Mouse (Mus musculus) Patski (cell line): ENCODE measurements around the gene Arhgdia. TPM values are rescaled to one million over a fixed set of nuclear protein-coding genes. Genes with fewer than 3 reads are reported as not detected.

ENCODE experiments used
- ATAC-seq: fragments of 100-300 bp; one replicate; pipeline ENCODE4 v1.8.0; 2021
- CTCF ChIA-PET: fragments of 350-600 bp; sonication (Branson Sonifier 250); formaldehyde crosslinking; loops from one replicate; lab custom pipeline; 2022; ENCODE audit warnings: inconsistent platforms; lab: Charles Lee
- POLR2A ChIA-PET: fragments of 350-600 bp; sonication (Branson Sonifier 250); formaldehyde crosslinking; loops from one replicate; lab custom pipeline; 2022; ENCODE audit warnings: antibody characterized with exemption, inconsistent platforms; lab: Charles Lee
- DNase-seq: peaks from one replicate; pipeline ENCODE4 v3.0.0-alpha.2; 2011; ENCODE audit warnings: low read depth, low spot score
- H3K27me3 ChIP-seq: fragments of 371-371 bp; one replicate; pipeline ENCODE4 v1.5.1; 2021
- CTCF ChIP-seq: fragments of 100-300 bp; IDR thresholded peaks from one replicate; pipeline ENCODE4 v1.5.1; 2021
- in situ Hi-C: fragments of 300-500 bp; cut with MboI; formaldehyde crosslinking; loops from 3 replicates; pipeline ENCODE4 v1.11.1; 2018; ENCODE audit warnings: low pct_unique_long_range_greater_than_20kb, mixed read lengths
- polyA plus RNA-seq: library from polyadenylated mRNA; unstranded; gene quantifications from one replicate; pipeline ENCODE4 v1.2.3, GENCODE M21; 2021

Arhgdia gene
- polyA plus RNA-seq, 1 experiment from 2014 or later, result 439 TPM

GRCm38 (mm10) chr11:120615167-120615566, 33.7 kb upstream of the Arhgdia start:
- no peak for ATAC-seq
- DNase-seq, result no peak
- ChIA-PET CTCF (interaction anchor here (1.3 kb wide), 1 partner anchor 15 kb away, joined by 4 read pairs; no protein-coding TSS in a partner anchor), POLR2A (interaction anchor here (1.5 kb wide), 1 partner anchor 35 kb away, joined by 3 read pairs; no protein-coding TSS in a partner anchor)
- TF ChIP-seq CTCF, result no peak
- H3K27me3 ChIP-seq, result no peaks in the 10 kb centered on the region
- in situ Hi-C loops, result no loop called here

GRCm38 (mm10) chr11:120613976-120614375, 32.6 kb upstream of the Arhgdia start:
- in situ Hi-C loops, result no loop called here
- POLR2A ChIA-PET, result interaction anchor here (0.7 kb wide), 1 partner anchor 17 kb away, joined by 3 read pairs; no protein-coding TSS in a partner anchor
- DNase-seq (no peak), ATAC-seq (no peak)
- TF ChIP-seq CTCF, result no peak
- H3K27me3 ChIP-seq, result no peaks in the 10 kb centered on the region
- CTCF ChIA-PET, result interaction anchor here (1.1 kb wide), 1 partner anchor 32 kb away, joined by 3 read pairs; no protein-coding TSS in a partner anchor

GRCm38 (mm10) chr11:120613481-120613972, 32.1 kb upstream of the Arhgdia start:
- ATAC-seq (no peak), DNase-seq (no peak)
- ChIA-PET CTCF (interaction anchor here (1.1 kb wide), 1 partner anchor 31 kb away, joined by 3 read pairs; no protein-coding TSS in a partner anchor), POLR2A (no interaction called here)
- no peak for TF ChIP-seq CTCF
- in situ Hi-C loops, result no loop called here
- H3K27me3 ChIP-seq, result no peaks in the 10 kb centered on the region

- H3K27me3 ChIP-seq, result no peaks in the 10 kb centered on the region
- DNase-seq (no peak), ATAC-seq (no peak)
- POLR2A ChIA-PET, result no interaction called here
- CTCF ChIA-PET, result interaction anchor here (2.0 kb wide), 1 partner anchor 124 kb away, joined by 6 read pairs; no protein-coding TSS in a partner anchor
- in situ Hi-C loops, result no loop called here
- TF ChIP-seq CTCF, result no peak
Observed at GRCm38 (mm10) chr11:120612763-120613162, 31.3 kb upstream of the Arhgdia start.

GRCm38 (mm10) chr11:120610477-120611046, 29.1 kb upstream of the Arhgdia start:
- CTCF ChIA-PET, result interaction anchor here (2.0 kb wide), 1 partner anchor 121 kb away, joined by 6 read pairs; no protein-coding TSS in a partner anchor
- in situ Hi-C loops, result no loop called here

GRCm38 (mm10) chr11:120609250-120609649, 27.8 kb upstream of the Arhgdia start:
- no peak for DNase-seq
- ATAC-seq, result no peak
- no peak for TF ChIP-seq CTCF
- in situ Hi-C loops, result no loop called here
- ChIA-PET POLR2A (interaction anchor here (0.7 kb wide), 1 partner anchor 109 kb away, joined by 3 read pairs; no protein-coding TSS in a partner anchor), CTCF (no interaction called here)
- no peaks in the 10 kb centered on the region for H3K27me3 ChIP-seq

More at GRCm38 (mm10) chr11:120610477-120611046, 29.1 kb upstream of the Arhgdia start:
- TF ChIP-seq CTCF, result no peak
- POLR2A ChIA-PET, result no interaction called here
- ATAC-seq, result no peak
- no peak for DNase-seq
- H3K27me3 ChIP-seq, result no peaks in the 10 kb centered on the region

GRCm38 (mm10) chr11:120608241-120609034, 27.0 kb upstream of the Arhgdia start, which contains the start of gene Npb:
Gene Npb (plus strand): TSS chr11:120608477.
- ChIA-PET POLR2A (no interaction called here), CTCF (no interaction called here)
- TF ChIP-seq CTCF, result no peak
- DNase-seq (no peak), ATAC-seq (no peak)
- H3K27me3 ChIP-seq, result no peaks in the 10 kb centered on the region
- in situ Hi-C loops, result no loop called here

GRCm38 (mm10) chr11:120606764-120607163, 25.3 kb upstream of the Arhgdia start:
- in situ Hi-C loops, result no loop called here
- ATAC-seq, result no peak
- POLR2A ChIA-PET, result no interaction called here

GRCm38 (mm10) chr11:120605667-120606066, 24.2 kb upstream of the Arhgdia start:
- POLR2A ChIA-PET, result interaction anchor here (0.5 kb wide), 1 partner anchor 139 kb away, joined by 3 read pairs; no protein-coding TSS in a partner anchor
- ATAC-seq, result no peak
- in situ Hi-C loops, result no loop called here

More at GRCm38 (mm10) chr11:120606764-120607163, 25.3 kb upstream of the Arhgdia start:
- no peak for DNase-seq
- no peak for TF ChIP-seq CTCF
- H3K27me3 ChIP-seq, result no peaks in the 10 kb centered on the region
- CTCF ChIA-PET, result interaction anchor here (1.3 kb wide), 1 partner anchor 27 kb away, joined by 3 read pairs; no protein-coding TSS in a partner anchor

GRCm38 (mm10) chr11:120603545-120603944, 22.1 kb upstream of the Arhgdia start:
- ChIA-PET POLR2A (no interaction called here), CTCF (no interaction called here)
- H3K27me3 ChIP-seq, result no peaks in the 10 kb centered on the region
- in situ Hi-C loops, result no loop called here
- ATAC-seq (no peak), DNase-seq (no peak)
- no peak for TF ChIP-seq CTCF

More at GRCm38 (mm10) chr11:120605667-120606066, 24.2 kb upstream of the Arhgdia start:
- CTCF ChIA-PET, result interaction anchor here (1.3 kb wide), 1 partner anchor 26 kb away, joined by 3 read pairs; no protein-coding TSS in a partner anchor
- TF ChIP-seq CTCF, result no peak
- DNase-seq, result no peak
- no peaks in the 10 kb centered on the region for H3K27me3 ChIP-seq
